Mouse (Mus musculus) liver, embryonic 14.5 days (tissue): Measurements from ENCODE around the gene Fut1.

ENCODE experiments used
- CTCF ChIP-seq: IDR thresholded peaks from 2 replicates; pipeline ENCODE4 v1.5.1; 2016; ENCODE audit warnings: antibody characterized with exemption, low read depth, control low read depth
- EP300 ChIP-seq: IDR thresholded peaks from 2 replicates; pipeline ENCODE4 v1.6.1; 2016; ENCODE audit warnings: antibody characterized with exemption, low read depth

DNA sequence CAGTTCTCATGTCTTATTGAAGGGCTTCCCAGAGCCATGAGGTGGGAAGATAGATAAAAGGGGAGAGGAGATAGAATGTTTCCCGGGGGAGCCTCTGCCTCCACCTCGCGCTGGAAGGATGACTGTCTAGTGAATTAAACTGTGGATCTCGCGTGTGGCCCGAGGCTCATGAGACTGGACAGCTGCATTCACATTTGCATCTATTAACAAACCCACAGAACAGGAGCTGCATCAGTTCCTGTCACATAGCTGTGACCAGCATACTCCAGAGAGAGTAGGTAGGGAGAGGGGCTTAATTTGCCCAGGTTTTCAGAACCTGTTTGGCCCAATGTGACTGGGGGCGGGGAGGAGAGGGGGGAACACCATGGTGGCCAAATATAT, 28.5 kb downstream of the Fut1 start:
- TF ChIP-seq EP300 (no peak), CTCF (no peak)
